Mouse (Mus musculus): ENCODE measurements around the gene Auts2.

The Auts2 gene

DNA sequence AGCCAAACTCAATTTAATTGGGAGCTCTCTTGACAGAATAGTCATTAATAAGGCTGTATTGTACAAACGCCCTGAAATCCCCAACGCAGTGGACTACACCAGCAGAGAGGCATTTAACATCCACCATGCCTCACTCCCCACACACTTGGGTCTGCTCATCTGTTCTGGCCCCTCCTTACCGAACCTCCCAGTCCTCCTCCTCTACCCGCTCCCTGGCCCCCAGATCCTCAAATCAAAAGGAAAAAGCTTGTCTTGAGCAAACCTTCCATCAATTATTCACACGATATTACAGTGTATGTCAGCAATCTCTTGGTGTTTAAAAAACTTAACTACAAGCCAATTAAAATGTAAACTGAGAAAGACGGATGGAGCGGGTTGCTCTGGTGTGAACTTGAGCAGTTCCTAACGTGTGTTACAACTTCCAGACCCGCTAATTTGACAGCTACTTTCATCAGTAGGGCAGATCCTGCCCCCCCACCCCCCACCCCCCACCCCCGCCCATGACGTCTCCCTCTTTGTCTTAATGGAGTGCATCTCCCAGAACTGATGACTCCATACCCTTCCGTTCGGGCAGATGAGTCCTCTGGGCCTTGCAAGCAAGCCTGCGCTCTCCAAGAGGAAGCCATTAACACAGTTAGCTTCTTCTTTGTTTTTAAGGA is 703.4 kb downstream of the Auts2 start:
- DNase-seq (ENCODE audit: low spot score in 2 of 2), result no peak

- DNase-seq (ENCODE audit: low spot score in 2 of 2), result no peak
Observed at GRCm38 (mm10) chr5:131839023-131839422, 704.1 kb downstream of the Auts2 start.

GRCm38 (mm10) chr5:131838064-131838463 is 705.1 kb downstream of the Auts2 start:
- no peak for DNase-seq (ENCODE audit: low spot score in 2 of 2)

DNA sequence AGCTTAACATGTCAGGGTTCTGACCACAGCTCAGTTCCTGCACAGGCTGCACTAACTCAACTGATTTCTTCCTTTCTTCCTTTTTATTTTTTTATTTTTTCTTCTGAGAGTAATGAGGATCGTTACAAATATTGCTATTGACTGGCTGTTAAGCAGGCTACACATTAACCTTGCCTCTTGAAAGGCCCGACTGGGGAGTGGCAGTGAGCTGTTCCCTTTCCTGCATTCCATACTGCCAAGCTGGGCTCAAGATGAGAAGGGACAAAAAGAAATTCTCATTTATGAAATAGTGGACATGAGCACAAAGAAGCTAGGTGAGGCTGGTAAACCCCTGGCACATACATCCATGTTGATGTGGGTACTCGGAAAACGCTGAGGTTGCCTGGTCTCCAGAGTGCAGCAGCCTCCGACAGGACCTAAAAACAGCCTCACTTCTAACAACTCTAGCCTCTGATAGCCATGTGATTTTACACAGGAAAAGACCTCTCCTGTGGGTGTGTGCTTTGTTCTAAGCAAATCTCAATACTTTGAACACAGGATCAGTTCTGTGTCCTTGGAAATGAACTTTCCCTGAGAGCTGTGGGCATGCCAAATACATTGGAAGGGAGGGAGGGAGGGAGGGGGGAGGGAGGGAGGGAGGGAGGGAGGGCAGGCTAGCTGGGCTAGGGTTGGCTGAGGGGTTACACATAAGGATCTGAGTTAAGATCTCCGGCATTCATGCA is 707.0 kb downstream of the Auts2 start:
- no peak for DNase-seq (ENCODE audit: low spot score in 2 of 2)

- DNase-seq (ENCODE audit: low spot score in 2 of 2), result no peak
Observed at GRCm38 (mm10) chr5:131832891-131833876, 710.0 kb downstream of the Auts2 start.

- DNase-seq (ENCODE audit: low spot score in 2 of 2), result no peak
Observed at GRCm38 (mm10) chr5:131830111-131830510, 713.0 kb downstream of the Auts2 start.

GRCm38 (mm10) chr5:131829248-131829647 is 713.9 kb downstream of the Auts2 start:
- DNase-seq (ENCODE audit: low spot score in 2 of 2), result no peak

- no peak for DNase-seq (ENCODE audit: low spot score in 2 of 2)
Observed at GRCm38 (mm10) chr5:131828607-131829006, 714.5 kb downstream of the Auts2 start.

- no peak for DNase-seq (ENCODE audit: low spot score in 2 of 2)
Observed at GRCm38 (mm10) chr5:131826362-131827261, 716.5 kb downstream of the Auts2 start.

- DNase-seq (ENCODE audit: low spot score in 2 of 2), result no peak
Observed at GRCm38 (mm10) chr5:131825421-131825820, 717.7 kb downstream of the Auts2 start.

GRCm38 (mm10) chr5:131824197-131824991 is 718.8 kb downstream of the Auts2 start:
- no peak for DNase-seq (ENCODE audit: low spot score in 2 of 2)

DNA sequence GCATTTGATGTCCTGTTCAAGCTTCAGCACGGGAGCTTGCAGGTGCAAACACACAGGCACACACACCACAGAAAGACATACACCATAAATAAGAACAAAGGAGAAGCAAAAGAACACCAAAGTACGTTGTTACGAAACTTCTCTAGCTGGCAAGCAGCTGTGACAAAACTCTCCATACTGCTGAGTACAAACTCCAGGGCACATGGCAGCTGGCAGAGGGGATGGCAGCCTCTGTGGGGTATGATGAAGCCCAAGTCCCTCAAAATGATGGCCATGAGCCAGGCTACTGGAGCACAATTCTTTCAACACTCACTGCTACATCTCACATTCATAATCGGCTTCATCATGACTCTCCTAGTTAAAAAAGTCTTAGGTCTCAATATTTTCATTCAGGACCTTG is 721.7 kb downstream of the Auts2 start:
- no peak for DNase-seq (ENCODE audit: low spot score in 2 of 2)

DNA sequence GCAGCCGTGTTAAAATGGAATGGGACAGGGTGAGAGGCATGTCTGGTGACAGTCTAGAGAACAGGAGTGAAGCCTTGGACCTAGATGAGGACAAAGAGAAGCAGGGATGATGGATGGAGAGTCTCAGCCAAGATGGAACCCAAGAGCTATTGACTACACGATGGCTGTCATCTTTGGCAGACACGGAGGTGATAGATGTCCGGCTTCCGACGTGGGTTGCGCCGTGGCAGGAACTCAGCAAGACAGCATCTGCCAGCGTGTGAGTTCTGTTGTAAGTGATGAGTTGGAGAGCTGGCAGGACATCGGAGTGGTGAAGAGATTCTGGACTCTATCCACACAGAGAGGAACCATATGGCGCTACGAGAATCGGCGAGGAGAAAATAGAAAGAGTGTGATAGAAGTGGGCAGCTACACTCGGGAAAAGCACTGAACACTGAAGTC is 723.9 kb downstream of the Auts2 start:
- DNase-seq (ENCODE audit: low spot score in 2 of 2), result no peak

DNA sequence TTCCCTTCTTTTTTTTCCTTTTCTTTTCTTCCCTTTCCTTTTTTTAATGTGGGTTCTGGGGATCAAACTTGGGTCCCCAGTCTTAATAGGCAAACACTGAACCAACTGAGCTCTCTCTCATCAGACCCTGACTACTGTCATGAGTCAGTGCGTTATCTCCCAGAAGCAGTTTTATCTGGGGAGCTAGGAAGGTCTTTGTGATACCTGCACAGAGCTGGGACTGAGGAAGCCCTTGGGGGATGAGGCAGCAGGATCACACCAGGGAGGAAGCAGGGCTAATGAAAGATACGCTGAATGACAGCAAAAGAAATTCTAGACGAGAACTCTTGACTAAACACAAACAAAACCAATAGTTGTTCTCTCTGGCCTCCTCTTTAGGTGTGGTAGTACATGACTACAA is 727.6 kb downstream of the Auts2 start:
- no peak for DNase-seq (ENCODE audit: low spot score in 2 of 2)

- no peak for DNase-seq (ENCODE audit: low spot score in 2 of 2)
Observed at GRCm38 (mm10) chr5:131814503-131815003, 728.6 kb downstream of the Auts2 start.

GRCm38 (mm10) chr5:131813952-131814502 is 729.1 kb downstream of the Auts2 start:
- DNase-seq (ENCODE audit: low spot score in 2 of 2), result no peak

DNA sequence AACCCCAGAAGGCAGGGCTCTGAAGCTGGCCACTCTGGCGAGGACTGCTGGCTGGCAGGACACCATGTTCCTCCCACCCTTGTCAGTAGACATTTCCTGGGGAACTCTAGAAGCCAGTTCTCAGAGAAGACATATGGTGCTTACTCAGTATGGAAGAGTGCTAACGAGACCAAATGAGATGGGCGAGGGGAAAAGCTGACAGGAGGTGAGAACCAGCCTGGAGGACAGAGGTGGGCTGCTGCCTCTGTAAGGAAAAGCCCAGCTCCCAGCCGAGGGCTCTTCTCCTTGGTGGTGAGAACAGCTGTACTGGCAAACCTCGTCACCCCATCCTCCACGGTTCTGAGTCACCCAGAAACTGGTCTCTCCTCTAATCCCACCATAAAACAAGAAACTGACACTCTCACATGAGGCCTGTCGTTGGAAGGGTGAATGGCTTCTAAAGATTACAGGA is 729.8 kb downstream of the Auts2 start:
- no peak for DNase-seq (ENCODE audit: low spot score in 2 of 2)

DNA sequence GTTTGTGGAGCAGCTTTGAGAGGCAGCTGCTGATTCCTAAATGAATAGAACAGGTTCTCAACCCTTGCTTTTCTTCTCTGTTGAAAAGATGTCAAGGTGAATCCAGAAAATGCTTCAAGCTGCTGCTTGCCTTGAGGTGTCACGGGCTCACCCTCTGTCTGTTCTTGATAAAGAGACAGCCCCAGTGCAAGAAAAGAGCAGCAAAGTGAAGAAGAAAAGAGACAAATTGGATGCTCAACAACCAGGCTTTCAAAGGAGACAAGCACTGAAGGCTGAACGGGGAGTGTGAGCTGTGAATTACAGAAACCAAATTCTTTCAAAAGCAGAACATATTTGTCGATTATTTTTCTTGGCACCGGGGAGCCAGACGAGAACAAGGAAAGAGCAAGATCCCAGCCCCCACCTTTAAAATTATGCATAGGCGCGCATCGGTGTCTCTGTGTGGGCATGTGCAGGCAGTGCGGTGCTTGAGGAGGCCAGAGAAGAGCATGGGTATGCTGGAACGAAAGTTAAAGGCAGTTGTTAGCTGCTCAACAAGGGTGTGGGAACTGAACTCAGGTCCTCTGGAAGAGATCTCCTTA is 730.6 kb downstream of the Auts2 start:
- no peak for DNase-seq (ENCODE audit: low spot score in 2 of 2)

DNA sequence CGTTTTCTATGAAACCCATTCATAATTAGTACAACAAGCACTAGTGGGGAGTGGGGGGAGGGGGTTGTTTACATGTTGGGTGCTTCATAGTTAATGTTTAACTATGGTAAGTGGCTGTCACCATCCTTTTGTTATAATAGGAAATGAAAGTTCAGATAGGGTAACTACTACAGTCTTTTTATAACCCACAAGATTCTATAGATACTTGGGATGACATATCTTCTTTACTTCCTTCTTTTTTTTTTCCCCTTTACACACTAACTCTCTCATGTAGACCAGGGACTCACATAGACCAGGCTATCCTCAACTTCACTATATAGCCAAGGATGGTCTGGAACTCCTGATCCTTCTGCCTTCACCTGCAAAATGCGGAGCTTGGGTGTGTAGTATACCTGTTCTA is 736.8 kb downstream of the Auts2 start:
- DNase-seq (ENCODE audit: low spot score in 2 of 2), result no peak
